Mouse (Mus musculus) heart, embryonic 13.5 days (tissue): Measurements from ENCODE around the gene Klhl25. TPM values are rescaled to one million over a fixed set of nuclear protein-coding genes. Genes with fewer than 3 reads are reported as not detected.

Experiments used
- ATAC-seq: fragments of 200-750 bp; cut with Nextera tagmentation; 2 replicates; pipeline ENCODE4 v1.8.0; 2017; ENCODE audit warnings: moderate TSS enrichment; ENCODE audit not compliant: insufficient number of reproducible peaks, low FRiP score, low TSS enrichment; ENCODE audit errors: extremely low read depth
- H3K27ac ChIP-seq: fragments of 300-500 bp; sonication (generic); replicated peaks from 2 replicates; pipeline ENCODE4 v1.5.1; 2015; ENCODE audit warnings: moderate library complexity, mild to moderate bottlenecking, inconsistent platforms
- H3K27me3 ChIP-seq: fragments of 300-500 bp; sonication (generic); replicated peaks from 2 replicates; pipeline ENCODE4 v1.6.1; 2015; ENCODE audit warnings: mild to moderate bottlenecking, inconsistent platforms
- H3K36me3 ChIP-seq: fragments of 300-500 bp; sonication (generic); 2 replicates; pipeline ENCODE4 v1.6.1; 2015; ENCODE audit warnings: mild to moderate bottlenecking, inconsistent platforms
- H3K4me1 ChIP-seq: fragments of 300-500 bp; sonication (generic); 2 replicates; pipeline ENCODE4 v1.6.1; 2015; ENCODE audit warnings: inconsistent platforms
- H3K4me2 ChIP-seq: fragments of 300-500 bp; sonication (generic); 2 replicates; pipeline ENCODE4 v1.6.1; 2015; ENCODE audit warnings: inconsistent platforms, mild to moderate bottlenecking, moderate library complexity
- H3K4me3 ChIP-seq: fragments of 300-500 bp; sonication (generic); 2 replicates; pipeline ENCODE4 v1.5.1; 2015; ENCODE audit warnings: moderate library complexity, mild to moderate bottlenecking, inconsistent platforms
- H3K9ac ChIP-seq: fragments of 300-500 bp; sonication (generic); 2 replicates; pipeline ENCODE4 v1.6.1; 2015; ENCODE audit warnings: inconsistent platforms, mild to moderate bottlenecking, moderate library complexity
- H3K9me3 ChIP-seq: fragments of 300-500 bp; sonication (generic); 2 replicates; pipeline ENCODE4 v1.6.1; 2016; ENCODE audit warnings: inconsistent platforms
- WGBS: fragments of 180-500 bp; shearing (Covaris S2); methylation state at CpG from one replicate; pipeline ENCODE4 v1.1.7; 2015; ENCODE audit warnings: mixed read lengths; 5-methylcytosine and 5-hydroxymethylcytosine counted together
- polyA plus RNA-seq: library from polyadenylated mRNA; unstranded; fragments of >200 nt; fragmentation: Nextera tagmentation; extraction: Ambion mirVana; gene quantifications from 2 replicates; pipeline ENCODE4 v1.2.1, GENCODE M21; 2015

The Klhl25 gene
- polyA plus RNA-seq, result 9.3 and 10.3 TPM in 2 replicates

DNA sequence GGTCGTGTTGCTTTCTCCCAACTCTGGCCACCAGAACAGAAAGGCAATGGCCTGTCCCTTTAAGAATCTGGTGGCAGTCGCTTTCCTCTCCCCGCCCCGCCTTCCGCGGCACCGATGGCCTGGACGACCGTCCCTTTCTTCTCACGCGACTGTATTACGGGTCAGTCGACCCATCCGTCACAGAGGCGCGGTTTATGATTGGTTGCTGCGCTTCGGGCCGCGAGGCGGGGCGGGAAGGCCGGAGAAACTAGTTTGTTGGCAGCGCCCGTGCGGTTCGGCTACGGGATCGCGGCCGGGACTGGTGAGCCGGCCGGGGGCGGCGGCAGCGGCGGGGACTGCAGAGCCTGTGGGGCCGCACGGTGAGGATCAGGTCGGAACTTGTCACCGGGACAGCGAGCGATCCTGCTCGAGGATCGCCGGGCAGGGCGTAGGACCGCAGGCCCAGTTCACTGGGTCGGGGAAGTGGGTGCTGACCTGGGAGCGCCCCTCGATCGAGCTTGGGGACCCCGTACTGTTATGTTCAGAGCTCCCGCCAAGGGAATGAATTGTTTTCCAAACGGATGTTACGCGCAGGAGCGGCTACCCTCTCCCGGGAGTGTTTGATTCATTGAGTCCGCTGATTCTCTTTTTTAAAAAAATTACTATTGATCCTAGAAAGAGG lies at the start of gene Klhl25:
TSS of gene Klhl25 (plus strand) at position 196 of the 661 bp plus-strand sequence.
- Histone ChIP-seq H3K9me3 (no peaks in the 10 kb centered on the region), H3K36me3 (peaks cover 4% of the 10 kb centered on the region), H3K9ac (peak within 1 kb of the TSS; percentile 95), H3K4me2 (peak within 1 kb of the TSS; percentile 92), H3K27ac (peak within 1 kb of the TSS; percentile 89), H3K4me3 (peak within 1 kb of the TSS; percentile 98), H3K27me3 (no peaks in the 10 kb centered on the region), H3K4me1 (peaks cover 39% of the 10 kb centered on the region)
- WGBS, result under 1% methylated on average over 60 of the region's 60 CpGs
- ATAC-seq, result peak; percentile 95

- ATAC-seq, result no peak
- no peak overlapping the region for H3K4me2 ChIP-seq
- H3K9me3 ChIP-seq, result no peaks in the 10 kb centered on the region
- no peak overlapping the region for H3K4me3 ChIP-seq
- WGBS, result 73% methylated on average over 4 of the region's 4 CpGs
- H3K36me3 ChIP-seq, result no peaks in the 10 kb centered on the region
- H3K27me3 ChIP-seq, result no peaks in the 10 kb centered on the region
- no peak overlapping the region for H3K27ac ChIP-seq
- peaks cover 9% of the 10 kb centered on the region for H3K4me1 ChIP-seq
- H3K9ac ChIP-seq, result no peak overlapping the region
These were observed 47.6 kb upstream of the Klhl25 start for GRCm38 (mm10) chr7:75800530-75800929.

DNA sequence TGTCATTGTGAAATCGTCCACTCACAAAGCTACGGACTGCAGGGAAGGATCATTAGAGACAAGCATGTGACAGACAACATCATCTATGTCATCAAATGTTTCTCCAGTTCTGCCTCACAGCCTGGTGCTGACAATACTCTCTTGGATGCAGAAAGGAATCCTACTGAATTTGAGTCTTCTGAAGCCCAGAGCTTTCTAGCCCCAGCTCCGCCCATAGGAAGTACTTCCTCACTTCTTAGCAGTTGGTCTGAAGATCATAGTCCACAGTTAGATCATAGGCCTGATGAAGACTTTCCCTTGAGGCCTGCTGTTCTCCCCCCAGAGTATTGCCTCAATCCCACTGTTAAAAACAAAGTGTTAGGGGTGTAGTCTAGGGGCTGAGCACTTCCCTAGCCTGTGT lies 47.1 kb upstream of the Klhl25 start:
- no peak for ATAC-seq
- H3K9ac ChIP-seq, result no peak overlapping the region
- no peak overlapping the region for H3K27ac ChIP-seq
- no peaks in the 10 kb centered on the region for H3K9me3 ChIP-seq
- H3K4me3 ChIP-seq, result no peak overlapping the region
- H3K4me1 ChIP-seq, result peaks cover 14% of the 10 kb centered on the region
- 80% methylated on average over 3 of the region's 3 CpGs for WGBS
- H3K4me2 ChIP-seq, result no peak overlapping the region
- no peaks in the 10 kb centered on the region for H3K27me3 ChIP-seq
- no peaks in the 10 kb centered on the region for H3K36me3 ChIP-seq

GRCm38 (mm10) chr7:75801621-75802358 lies 46.3 kb upstream of the Klhl25 start:
- WGBS, result 81% methylated on average over 5 of the region's 5 CpGs
- ATAC-seq, result no peak

DNA sequence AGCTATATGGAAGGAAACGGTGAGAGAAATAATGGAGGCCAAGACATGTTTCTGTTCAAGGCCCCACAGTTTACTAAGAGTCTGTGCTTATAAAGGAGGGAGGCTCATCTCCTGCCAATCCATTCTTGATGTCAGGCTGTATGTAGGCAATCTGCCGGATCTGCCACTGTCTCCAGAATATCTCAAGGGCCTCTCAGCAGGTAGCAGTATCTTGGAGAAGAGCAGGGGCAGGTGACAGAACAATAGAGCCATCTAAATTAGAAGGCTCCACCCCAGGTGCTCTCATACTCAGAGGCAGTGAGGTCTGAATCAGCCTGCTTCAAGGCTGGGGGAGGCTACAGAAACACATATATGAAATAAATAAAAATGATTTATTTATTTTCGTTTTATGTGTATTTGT lies 45.2 kb upstream of the Klhl25 start:
- no peak overlapping the region for H3K9ac ChIP-seq
- no peak overlapping the region for H3K4me3 ChIP-seq
- H3K27ac ChIP-seq, result no peak overlapping the region
- H3K9me3 ChIP-seq, result no peaks in the 10 kb centered on the region
- 73% methylated on average over 3 of the region's 3 CpGs for WGBS
- ATAC-seq, result no peak
- peaks cover 24% of the 10 kb centered on the region for H3K4me1 ChIP-seq
- no peaks in the 10 kb centered on the region for H3K27me3 ChIP-seq
- no peak overlapping the region for H3K4me2 ChIP-seq
- no peaks in the 10 kb centered on the region for H3K36me3 ChIP-seq

More at GRCm38 (mm10) chr7:75801621-75802358, 46.3 kb upstream of the Klhl25 start:
- Histone ChIP-seq H3K4me3 (no peak overlapping the region), H3K9me3 (no peaks in the 10 kb centered on the region), H3K4me2 (no peak overlapping the region), H3K27ac (no peak overlapping the region), H3K36me3 (no peaks in the 10 kb centered on the region), H3K27me3 (no peaks in the 10 kb centered on the region), H3K4me1 (peaks cover 16% of the 10 kb centered on the region), H3K9ac (no peak overlapping the region)

GRCm38 (mm10) chr7:75806161-75806560 lies 41.9 kb upstream of the Klhl25 start:
- H3K9ac ChIP-seq, result no peak overlapping the region
- no peak overlapping the region for H3K4me2 ChIP-seq
- H3K27me3 ChIP-seq, result no peaks in the 10 kb centered on the region
- no peak overlapping the region for H3K4me3 ChIP-seq
- no peak for ATAC-seq
- no peaks in the 10 kb centered on the region for H3K9me3 ChIP-seq
- H3K27ac ChIP-seq, result peak overlapping the region; percentile 63
- no peaks in the 10 kb centered on the region for H3K36me3 ChIP-seq
- 59% methylated on average over 4 of the region's 4 CpGs for WGBS
- peaks cover 24% of the 10 kb centered on the region for H3K4me1 ChIP-seq

DNA sequence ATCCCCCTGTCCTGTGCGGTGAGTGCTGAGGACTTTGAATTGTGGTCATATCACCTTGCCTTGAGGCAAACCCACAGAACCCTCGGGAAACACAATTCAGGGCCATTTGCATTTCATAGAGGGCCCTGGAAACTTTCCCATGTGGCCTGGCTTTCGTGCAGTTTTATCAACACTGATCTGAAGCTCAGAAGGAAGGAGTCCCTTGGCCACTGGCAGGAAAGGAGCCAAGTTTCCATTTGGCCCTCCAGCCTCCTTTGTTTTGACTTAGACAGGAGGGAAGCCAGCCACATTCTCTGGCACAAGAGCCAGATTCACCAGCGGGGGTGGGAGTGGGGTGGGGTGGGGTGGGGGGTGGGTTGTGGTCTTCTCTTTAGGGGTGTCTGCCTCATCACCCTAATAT lies 41.4 kb upstream of the Klhl25 start:
- H3K4me1 ChIP-seq, result peaks cover 24% of the 10 kb centered on the region
- no peak overlapping the region for H3K9ac ChIP-seq
- peak overlapping the region; percentile 63 for H3K27ac ChIP-seq
- no peaks in the 10 kb centered on the region for H3K27me3 ChIP-seq
- H3K4me2 ChIP-seq, result no peak overlapping the region
- no peaks in the 10 kb centered on the region for H3K36me3 ChIP-seq
- no peak for ATAC-seq
- no peak overlapping the region for H3K4me3 ChIP-seq
- H3K9me3 ChIP-seq, result no peaks in the 10 kb centered on the region
- 22% methylated on average over 4 of the region's 4 CpGs for WGBS

- Histone ChIP-seq H3K9me3 (no peaks in the 10 kb centered on the region), H3K4me2 (no peak overlapping the region), H3K4me1 (peaks cover 24% of the 10 kb centered on the region), H3K9ac (no peak overlapping the region), H3K27ac (peak overlapping the region; percentile 20; the same call in 1 of the 2 replicates), H3K27me3 (no peaks in the 10 kb centered on the region), H3K36me3 (no peaks in the 10 kb centered on the region), H3K4me3 (no peak overlapping the region)
- 58% methylated on average over 17 of the region's 17 CpGs for WGBS
- no peak; the same call in 1 of the 2 replicates for ATAC-seq
These were observed 40.4 kb upstream of the Klhl25 start for GRCm38 (mm10) chr7:75807460-75808304.

- WGBS, result 85% methylated on average over 7 of the region's 7 CpGs
- Histone ChIP-seq H3K4me2 (no peak overlapping the region), H3K4me3 (no peak overlapping the region), H3K4me1 (peaks cover 8% of the 10 kb centered on the region), H3K27me3 (no peaks in the 10 kb centered on the region), H3K9ac (no peak overlapping the region), H3K36me3 (no peaks in the 10 kb centered on the region), H3K9me3 (peaks cover 5% of the 10 kb centered on the region; the same call in 1 of the 2 replicates), H3K27ac (no peak overlapping the region)
- ATAC-seq, result no peak
These were observed 27.4 kb upstream of the Klhl25 start for GRCm38 (mm10) chr7:75820687-75821086.

DNA sequence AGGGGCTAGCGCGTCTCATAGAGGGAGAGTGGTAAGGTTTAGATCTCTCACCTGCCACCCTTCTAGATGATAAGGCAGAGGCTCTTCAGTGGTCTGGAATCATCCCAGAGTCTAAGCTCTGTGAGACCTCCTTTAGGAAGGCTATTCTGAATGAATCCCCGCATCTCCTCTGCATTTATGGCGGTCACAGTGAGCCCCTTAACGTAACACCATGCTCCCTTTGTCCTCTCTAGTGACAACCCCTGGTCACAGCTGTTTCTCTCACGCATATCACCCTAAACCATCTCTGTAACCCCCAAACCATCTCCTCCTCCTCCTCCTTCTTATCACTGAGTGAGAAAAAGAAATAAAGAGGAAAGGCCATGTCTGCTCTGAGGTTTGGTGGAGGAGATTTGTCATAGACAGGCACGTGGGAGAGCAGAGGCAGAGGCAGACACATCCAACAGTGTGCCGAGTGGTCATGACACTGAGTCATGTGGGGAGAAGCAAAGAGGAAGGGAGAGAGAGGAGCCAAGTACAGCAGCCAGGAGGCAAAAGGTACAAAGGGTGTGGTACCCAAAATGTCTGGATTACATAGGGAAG lies 25.9 kb upstream of the Klhl25 start:
- no peak for ATAC-seq
- Histone ChIP-seq H3K27ac (no peak overlapping the region), H3K4me1 (peaks cover 14% of the 10 kb centered on the region), H3K9ac (no peak overlapping the region), H3K4me3 (no peak overlapping the region), H3K9me3 (peaks cover 5% of the 10 kb centered on the region; the same call in 1 of the 2 replicates), H3K36me3 (no peaks in the 10 kb centered on the region), H3K27me3 (no peaks in the 10 kb centered on the region), H3K4me2 (no peak overlapping the region)
- WGBS, result 70% methylated on average over 8 of the region's 8 CpGs

DNA sequence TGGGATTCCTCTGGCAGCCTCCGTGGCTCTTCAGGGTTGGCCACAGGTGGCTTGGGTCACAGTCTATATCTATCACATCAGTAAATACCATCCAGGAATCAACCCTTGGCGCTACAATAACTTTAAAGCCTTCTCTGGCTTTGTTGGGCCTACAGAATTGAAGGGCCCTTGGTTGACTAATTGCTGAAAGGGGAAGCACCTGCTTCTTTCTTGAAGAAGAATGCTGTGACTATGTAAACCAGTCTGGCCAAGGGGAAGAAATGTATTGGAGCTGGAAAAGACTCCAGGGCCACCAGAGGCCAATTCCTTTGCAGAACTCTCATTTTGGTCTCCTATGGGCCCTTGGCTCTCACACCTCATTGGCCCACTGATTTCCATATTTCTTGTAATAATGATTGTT lies 25.0 kb upstream of the Klhl25 start:
- H3K4me1 ChIP-seq, result peaks cover 23% of the 10 kb centered on the region
- WGBS, result 66% methylated on average over 2 of the region's 2 CpGs
- no peak overlapping the region for H3K9ac ChIP-seq
- no peak overlapping the region for H3K4me2 ChIP-seq
- no peaks in the 10 kb centered on the region for H3K27me3 ChIP-seq
- no peaks in the 10 kb centered on the region for H3K9me3 ChIP-seq
- no peaks in the 10 kb centered on the region for H3K36me3 ChIP-seq
- H3K4me3 ChIP-seq, result no peak overlapping the region
- no peak overlapping the region for H3K27ac ChIP-seq
- ATAC-seq, result no peak
